Mouse (Mus musculus) midbrain, postnatal 0 days (tissue): ENCODE data around the gene Psme1. TPM values are rescaled to one million over a fixed set of nuclear protein-coding genes. Genes with fewer than 3 reads are reported as not detected.

Experiments used
- ATAC-seq: fragments of 200-750 bp; cut with Nextera tagmentation; 2 replicates; pipeline ENCODE4 v1.8.0; 2017; ENCODE audit warnings: moderate number of reproducible peaks, mild to moderate bottlenecking, moderate TSS enrichment, moderate library complexity; ENCODE audit not compliant: low FRiP score
- DNase-seq: peaks from one replicate; pipeline ENCODE4 v3.0.0-alpha.2; 2015; ENCODE audit warnings: low spot score
- H3K27ac ChIP-seq: fragments of 300-500 bp; sonication (generic); 2 replicates; pipeline ENCODE4 v1.5.1; 2014; ENCODE audit warnings: low read depth, mild to moderate bottlenecking, low read length, mixed read lengths
- H3K27me3 ChIP-seq: fragments of 300-500 bp; sonication (generic); 2 replicates; pipeline ENCODE4 v1.6.1; 2014; ENCODE audit warnings: low read length, control low read depth, mixed read lengths; ENCODE audit not compliant: insufficient read depth
- H3K36me3 ChIP-seq: fragments of 300-500 bp; sonication (generic); 2 replicates; pipeline ENCODE4 v1.6.1; 2014; ENCODE audit warnings: low read length, control low read depth, mixed read lengths; ENCODE audit not compliant: insufficient read depth
- H3K4me1 ChIP-seq: fragments of 300-500 bp; sonication (generic); 2 replicates; pipeline ENCODE4 v1.6.1; 2014; ENCODE audit warnings: mild to moderate bottlenecking, control low read depth, antibody characterized with exemption, low read length, mixed read lengths; ENCODE audit not compliant: insufficient read depth
- H3K4me2 ChIP-seq: fragments of 300-500 bp; sonication (generic); 2 replicates; pipeline ENCODE4 v1.6.1; 2014; ENCODE audit warnings: low read depth, mild to moderate bottlenecking, low read length, mixed read lengths; ENCODE audit not compliant: poor library complexity, severe bottlenecking
- H3K4me3 ChIP-seq: fragments of 300-500 bp; sonication (generic); 2 replicates; pipeline ENCODE4 v1.5.1; 2014; ENCODE audit warnings: low read depth, mild to moderate bottlenecking, low read length, moderate library complexity
- H3K9ac ChIP-seq: fragments of 300-500 bp; sonication (generic); replicated peaks from 2 replicates; pipeline ENCODE4 v1.6.1; 2014; ENCODE audit warnings: mild to moderate bottlenecking, low read length, moderate library complexity, mixed read lengths; ENCODE audit not compliant: poor library complexity, severe bottlenecking
- H3K9me3 ChIP-seq: fragments of 300-500 bp; sonication (generic); 2 replicates; pipeline ENCODE4 v1.6.1; 2016; ENCODE audit warnings: low read length, control low read depth
- CTCF ChIP-seq: IDR thresholded peaks from 2 replicates; pipeline ENCODE4 v1.5.1; 2016; ENCODE audit warnings: antibody characterized with exemption, mild to moderate bottlenecking
- WGBS: fragments of 180-500 bp; shearing (Covaris S2); extraction: QIAGEN DNeasy Blood & Tissue Kit; methylation state at CpG from one replicate; pipeline ENCODE4 v1.1.7; 2014; 5-methylcytosine and 5-hydroxymethylcytosine counted together
- polyA plus RNA-seq: library from polyadenylated mRNA; unstranded; fragments of >200 nt; fragmentation: Nextera tagmentation; extraction: Ambion mirVana; gene quantifications from 2 replicates; pipeline ENCODE4 v1.2.1, GENCODE M21; 2015
- total RNA-seq: library from RNA; depleted of rRNA; stranded (reverse); fragments of >200 nt; gene quantifications from 2 replicates; pipeline ENCODE4 v1.2.3, GENCODE M21; 2014

Psme1 gene
- total and polyA plus RNA-seq, 2 experiments from 2014 or later = 119 to 268 TPM

DNA sequence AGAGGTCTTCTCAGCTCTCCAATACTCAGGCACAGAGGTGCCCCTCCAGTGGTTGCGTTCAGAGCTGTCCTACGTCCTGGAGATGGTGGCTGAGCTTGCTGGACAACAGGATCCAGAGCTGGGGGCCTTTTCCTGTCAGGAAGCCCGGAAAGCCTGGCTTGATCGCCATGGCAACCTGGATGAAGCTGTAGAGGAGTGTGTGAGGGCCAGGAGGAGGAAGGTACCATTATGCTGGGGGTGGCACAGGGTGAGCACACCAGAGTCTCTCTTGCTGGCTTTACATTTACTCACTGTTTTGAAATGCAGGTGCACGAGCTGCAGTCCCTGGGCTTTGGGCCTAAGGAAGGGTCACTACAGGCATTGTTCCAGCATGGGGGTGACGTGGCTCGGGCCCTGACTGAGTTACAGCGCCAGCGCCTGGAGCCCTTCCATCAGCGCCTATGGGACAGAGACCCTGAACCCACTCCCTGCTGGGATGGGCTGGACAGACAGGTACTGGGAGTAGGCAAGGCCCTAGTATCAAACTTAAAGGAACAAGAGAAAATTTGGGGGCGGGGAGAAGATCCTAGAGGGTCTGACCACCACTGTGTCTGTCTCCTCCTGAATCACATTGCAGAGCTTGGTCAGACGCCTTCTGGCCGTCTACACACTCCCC is 18.2 kb downstream of the Psme1 start:
- ATAC-seq (no peak), DNase-seq (peak; percentile 55)
- peaks cover 9% of the 10 kb centered on the region; the same call in 1 of the 2 replicates for H3K4me1 ChIP-seq
- no peaks in the 10 kb centered on the region for H3K9me3 ChIP-seq
- 64% methylated on average over 13 of the region's 13 CpGs for WGBS
- no peak overlapping the region for H3K27ac ChIP-seq
- peaks cover 58% of the 10 kb centered on the region for H3K36me3 ChIP-seq
- no peak overlapping the region for H3K4me3 ChIP-seq
- H3K4me2 ChIP-seq = no peak overlapping the region
- no peak overlapping the region for H3K9ac ChIP-seq
- TF ChIP-seq CTCF = no peak
- no peaks in the 10 kb centered on the region for H3K27me3 ChIP-seq

DNA sequence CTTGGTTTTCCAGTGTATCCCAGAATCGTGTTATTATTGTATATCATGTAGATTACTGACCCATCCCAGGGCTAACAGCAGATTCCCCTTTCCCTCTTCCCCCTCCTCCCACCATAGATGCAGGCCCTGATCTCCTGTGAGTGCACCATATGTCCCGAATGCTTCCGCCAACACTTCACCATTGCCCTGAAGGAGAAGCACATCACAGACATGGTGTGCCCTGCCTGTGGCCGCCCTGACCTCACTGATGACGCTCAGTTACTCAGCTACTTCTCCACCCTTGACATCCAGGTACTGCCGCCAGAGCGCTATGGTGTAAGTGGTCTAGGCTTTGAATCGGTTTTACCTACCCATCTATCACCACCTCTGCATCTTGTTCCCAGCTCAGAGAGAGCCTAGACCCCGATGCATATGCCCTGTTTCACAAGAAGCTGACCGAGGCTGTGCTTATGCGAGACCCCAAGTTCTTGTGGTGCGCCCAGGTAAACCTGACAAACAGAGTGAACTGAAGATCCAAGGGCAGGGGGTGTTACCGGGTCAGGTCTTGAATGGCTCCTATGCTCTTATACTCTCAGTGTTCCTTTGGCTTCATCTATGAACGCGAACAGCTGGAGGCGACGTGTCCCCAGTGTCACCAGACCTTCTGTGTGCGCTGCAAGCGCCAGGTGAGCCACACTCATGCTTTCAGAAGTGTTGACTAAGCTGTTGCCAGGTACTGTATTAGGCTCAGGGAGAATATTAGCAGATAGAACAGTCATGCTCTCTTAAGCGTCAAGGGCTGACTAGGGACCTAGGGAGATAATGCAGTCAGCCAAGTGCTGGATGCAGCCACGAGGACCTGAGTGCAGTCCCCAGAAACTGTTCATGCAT is 20.8 kb downstream of the Psme1 start:
- 94% methylated on average over 21 of the region's 21 CpGs for WGBS
- H3K27me3 ChIP-seq = no peaks in the 10 kb centered on the region
- no peak for TF ChIP-seq CTCF

DNA sequence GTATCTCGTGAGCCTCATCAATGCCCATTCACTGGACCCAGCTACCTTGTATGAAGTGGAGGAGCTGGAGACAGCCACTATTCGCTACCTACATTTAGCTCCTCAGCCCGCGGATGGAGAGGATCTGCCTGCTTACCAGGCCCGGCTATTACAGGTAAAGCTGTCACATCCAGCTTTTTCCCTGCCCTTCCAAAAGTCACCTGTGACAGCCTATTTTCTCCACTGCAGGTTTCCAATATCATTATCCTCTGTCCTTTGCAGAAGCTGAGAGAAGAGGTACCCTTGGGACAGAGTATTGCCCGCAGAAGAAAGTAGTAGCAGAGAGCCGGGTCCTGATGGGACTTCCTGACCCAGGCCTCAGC is 25.3 kb downstream of the Psme1 start, which contains the start of gene Irf9:
TSS of gene Irf9 (plus strand) at position 301 of the 362 bp plus-strand sequence.
- Histone ChIP-seq H3K36me3 (peaks cover 73% of the 10 kb centered on the region), H3K4me3 (peak within 1 kb of the TSS; percentile 29), H3K27me3 (no peaks in the 10 kb centered on the region), H3K4me1 (no peaks in the 10 kb centered on the region), H3K9me3 (no peaks in the 10 kb centered on the region), H3K27ac (peak within 1 kb of the TSS; percentile 68), H3K4me2 (peak within 1 kb of the TSS; percentile 52), H3K9ac (peak within 1 kb of the TSS; percentile 51; the same call in 1 of the 2 replicates)
- DNase-seq (no peak), ATAC-seq (no peak)
- TF ChIP-seq CTCF = no peak
- 88% methylated on average over 7 of the region's 7 CpGs for WGBS

More for the DNA sequence above, 20.8 kb downstream of the Psme1 start:
- no peaks in the 10 kb centered on the region for H3K4me1 ChIP-seq
- H3K9me3 ChIP-seq = no peaks in the 10 kb centered on the region
- H3K4me3 ChIP-seq = no peak overlapping the region
- ATAC-seq (no peak), DNase-seq (no peak)
- no peak overlapping the region for H3K9ac ChIP-seq
- no peak overlapping the region for H3K4me2 ChIP-seq
- peaks cover 83% of the 10 kb centered on the region for H3K36me3 ChIP-seq
- H3K27ac ChIP-seq = no peak overlapping the region

GRCm38 (mm10) chr14:55603633-55604576 is 26.0 kb downstream of the Psme1 start:
- Histone ChIP-seq H3K27me3 (no peaks in the 10 kb centered on the region), H3K36me3 (peaks cover 73% of the 10 kb centered on the region), H3K27ac (peak overlapping the region; percentile 68), H3K9me3 (no peaks in the 10 kb centered on the region), H3K9ac (peak overlapping the region; percentile 51; the same call in 1 of the 2 replicates), H3K4me3 (peak overlapping the region; percentile 29), H3K4me1 (no peaks in the 10 kb centered on the region), H3K4me2 (peak overlapping the region; percentile 52)
- ATAC-seq (peak; percentile 90), DNase-seq (peak; percentile 91)
- WGBS = 18% methylated on average over 19 of the region's 19 CpGs
- TF ChIP-seq CTCF = peak; percentile 95

- no peaks in the 10 kb centered on the region for H3K27me3 ChIP-seq
- H3K27ac ChIP-seq = peak overlapping the region; percentile 68; the same call in 1 of the 2 replicates
- WGBS = 86% methylated on average over 11 of the region's 11 CpGs
- H3K9ac ChIP-seq = no peak overlapping the region
- ATAC-seq = no peak
- H3K4me2 ChIP-seq = no peak overlapping the region
- no peak overlapping the region for H3K4me3 ChIP-seq
- H3K9me3 ChIP-seq = no peaks in the 10 kb centered on the region
- no peak for DNase-seq
- H3K36me3 ChIP-seq = peaks cover 71% of the 10 kb centered on the region
- TF ChIP-seq CTCF = no peak
- no peaks in the 10 kb centered on the region for H3K4me1 ChIP-seq
These were observed 26.9 kb downstream of the Psme1 start for GRCm38 (mm10) chr14:55604823-55605222.
